Mouse (Mus musculus) MEL (cell line): ENCODE measurements around the gene Hist1h1e. TPM values are rescaled to one million over a fixed set of nuclear protein-coding genes. Genes with fewer than 3 reads are reported as not detected.

Experiments used
- DNase-seq: peaks from one replicate; pipeline ENCODE4 v3.0.0; 2011; ENCODE audit warnings: low read depth, low spot score
- H3K27ac ChIP-seq: 2 replicates; pipeline ENCODE4 v1.5.1; 2012; ENCODE audit warnings: low read depth, mild to moderate bottlenecking, control low read depth, low read length, moderate library complexity; ENCODE audit not compliant: control insufficient read depth
- H3K27me3 ChIP-seq, 2 experiments: fragments of 150-350 bp in 1 of 2; sonication (generic) in 1 of 2; 2 replicates each; pipeline ENCODE4 v1.6.1; 2012; ENCODE audit warnings: low read length in 2 of 2, mild to moderate bottlenecking in 2 of 2, improper control_type of control experiment in 1 of 2, moderate library complexity in 1 of 2; ENCODE audit not compliant: insufficient read depth in 2 of 2, control insufficient read depth in 1 of 2
- H3K36me3 ChIP-seq, 2 experiments: 2 replicates each; pipeline ENCODE4 v1.6.1; 2012 to 2014; ENCODE audit warnings: low read length in 2 of 2, improper control_type of control experiment in 1 of 2, inconsistent platforms in 1 of 2, mild to moderate bottlenecking in 1 of 2; ENCODE audit not compliant: insufficient read depth in 2 of 2, control insufficient read depth in 1 of 2
- H3K4me1 ChIP-seq, 2 experiments: fragments of 150-350 bp in 1 of 2; sonication (generic) in 1 of 2; 2 replicates each; pipeline ENCODE4 v1.6.1; 2012; ENCODE audit warnings: low read length in 2 of 2, improper control_type of control experiment in 1 of 2, mild to moderate bottlenecking in 1 of 2; ENCODE audit not compliant: insufficient read depth in 2 of 2, control insufficient read depth in 1 of 2
- H3K4me3 ChIP-seq, 2 experiments: fragments of 150-350 bp in 1 of 2; sonication (generic) in 1 of 2; 2 replicates each; pipeline ENCODE4 v1.5.1; 2012; ENCODE audit warnings: low read depth in 2 of 2, low read length in 2 of 2, mild to moderate bottlenecking in 2 of 2, moderate library complexity in 2 of 2, control low read depth in 1 of 2, improper control_type of control experiment in 1 of 2; ENCODE audit not compliant: control insufficient read depth in 1 of 2, insufficient read depth in 1 of 2
- H3K79me2 ChIP-seq: 2 replicates; pipeline ENCODE4 v1.6.1; 2012; ENCODE audit warnings: mild to moderate bottlenecking, low read length, moderate library complexity; ENCODE audit not compliant: control insufficient read depth, poor library complexity, insufficient read depth
- H3K9ac ChIP-seq: 2 replicates; pipeline ENCODE4 v1.6.1; 2012; ENCODE audit warnings: low read depth, mild to moderate bottlenecking, control low read depth, low read length, moderate library complexity; ENCODE audit not compliant: control insufficient read depth, poor library complexity, severe bottlenecking
- H3K9me3 ChIP-seq: fragments of 150-350 bp; sonication (generic); replicated peaks from 2 replicates; pipeline ENCODE4 v1.6.1; 2012; ENCODE audit warnings: mild to moderate bottlenecking, low read length, improper control_type of control experiment, moderate library complexity; ENCODE audit not compliant: insufficient read depth
- E2F4 ChIP-seq: IDR thresholded peaks from 2 replicates; pipeline ENCODE4 v1.6.1; 2011; ENCODE audit warnings: low read depth, low read length, improper control_type of control experiment, borderline replicate concordance
- ELF1 ChIP-seq: IDR thresholded peaks from 2 replicates; pipeline ENCODE4 v1.6.1; 2014; ENCODE audit warnings: low read depth, mild to moderate bottlenecking, inconsistent platforms, low read length, improper control_type of control experiment, moderate library complexity
- KAT2A ChIP-seq: conservative IDR thresholded peaks from 2 replicates; pipeline ENCODE4 v1.6.1; 2012; ENCODE audit warnings: low read depth, low read length, improper control_type of control experiment, inconsistent platforms
- MAFK ChIP-seq: IDR thresholded peaks from 2 replicates; pipeline ENCODE4 v1.6.1; 2011; ENCODE audit warnings: low read depth, mild to moderate bottlenecking, low read length, improper control_type of control experiment, borderline replicate concordance
- MXI1 ChIP-seq: IDR thresholded peaks from 2 replicates; pipeline ENCODE4 v1.6.1; 2011; ENCODE audit warnings: mild to moderate bottlenecking, low read depth, low read length, improper control_type of control experiment
- NRF1 ChIP-seq: IDR thresholded peaks from 2 replicates; pipeline ENCODE4 v1.6.1; 2014; ENCODE audit warnings: low read depth, mild to moderate bottlenecking, inconsistent platforms, low read length, improper control_type of control experiment, moderate library complexity; ENCODE audit not compliant: poor library complexity, insufficient read depth, severe bottlenecking
- POLR2AphosphoS5 ChIP-seq: IDR thresholded peaks from 2 replicates; pipeline ENCODE4 v1.6.1; 2012; ENCODE audit warnings: low read depth, borderline replicate concordance, mild to moderate bottlenecking, inconsistent platforms, low read length, moderate library complexity, mixed read lengths
- SMC3 ChIP-seq: IDR thresholded peaks from 2 replicates; pipeline ENCODE4 v1.6.1; 2011; ENCODE audit warnings: low read depth, low read length, improper control_type of control experiment
- TBP ChIP-seq: IDR thresholded peaks from 2 replicates; pipeline ENCODE4 v1.8.0; 2011; ENCODE audit warnings: low read depth, low read length, improper control_type of control experiment
- TCF12 ChIP-seq: IDR thresholded peaks from 2 replicates; pipeline ENCODE4 v1.6.1; 2014; ENCODE audit warnings: low read depth, mild to moderate bottlenecking, inconsistent platforms, low read length, improper control_type of control experiment, moderate library complexity
- UBTF ChIP-seq: IDR thresholded peaks from 2 replicates; pipeline ENCODE4 v1.6.1; 2012; ENCODE audit warnings: low read depth, mild to moderate bottlenecking, inconsistent platforms, low read length, improper control_type of control experiment, moderate library complexity, borderline replicate concordance; ENCODE audit not compliant: insufficient read depth
- polyA plus RNA-seq, 2 experiments: library from polyadenylated mRNA; stranded (reverse) in 1 of 2; unstranded in 1 of 2; fragments of >175 nt in 1 of 2; fragments of >200 nt in 1 of 2; gene quantifications; 2 replicates each; pipeline versions ENCODE4 v1.2.1 to v1.2.4; 2012; ENCODE audit warnings: low replicate concordance in 2 of 2, low read depth in 1 of 2; ENCODE audit not compliant: insufficient read length in 2 of 2, insufficient read depth in 1 of 2, missing spikeins in 1 of 2
- total RNA-seq: library from RNA; depleted of rRNA; stranded (reverse); fragments of 300-350 nt; gene quantifications from 2 replicates; pipeline ENCODE4 v1.2.3, GENCODE M21; 2012

The Hist1h1e gene
- total and polyA plus RNA-seq, 3 experiments: 1.6 to 268 TPM; not detected in 1

- Histone ChIP-seq H3K79me2 (no peaks in the 10 kb centered on the region; the same call in 1 of the 2 replicates), H3K4me1 (peaks cover 0 to 10% of the 10 kb centered on the region in 2 experiments; a peak in 2 of 4 replicates), H3K36me3 (peaks cover 0 to 37% of the 10 kb centered on the region in 2 experiments; a peak in 2 of 4 replicates), H3K27ac (peak overlapping the region; percentile 98), H3K9me3 (no peaks in the 10 kb centered on the region), H3K4me3 (peak overlapping the region; percentile 51 to 60), H3K27me3 (no peaks in the 10 kb centered on the region), H3K9ac (peak overlapping the region; percentile 80)
- peak; percentile 73 for DNase-seq
- no peak for TF ChIP-seq ELF1
- 0 out of 2 replicates have a peak, but pooled peaks have one; percentile 35 for TF ChIP-seq TBP
Observed at GRCm38 (mm10) chr13:23584331-23584730, 38.0 kb downstream of the Hist1h1e start.

DNA sequence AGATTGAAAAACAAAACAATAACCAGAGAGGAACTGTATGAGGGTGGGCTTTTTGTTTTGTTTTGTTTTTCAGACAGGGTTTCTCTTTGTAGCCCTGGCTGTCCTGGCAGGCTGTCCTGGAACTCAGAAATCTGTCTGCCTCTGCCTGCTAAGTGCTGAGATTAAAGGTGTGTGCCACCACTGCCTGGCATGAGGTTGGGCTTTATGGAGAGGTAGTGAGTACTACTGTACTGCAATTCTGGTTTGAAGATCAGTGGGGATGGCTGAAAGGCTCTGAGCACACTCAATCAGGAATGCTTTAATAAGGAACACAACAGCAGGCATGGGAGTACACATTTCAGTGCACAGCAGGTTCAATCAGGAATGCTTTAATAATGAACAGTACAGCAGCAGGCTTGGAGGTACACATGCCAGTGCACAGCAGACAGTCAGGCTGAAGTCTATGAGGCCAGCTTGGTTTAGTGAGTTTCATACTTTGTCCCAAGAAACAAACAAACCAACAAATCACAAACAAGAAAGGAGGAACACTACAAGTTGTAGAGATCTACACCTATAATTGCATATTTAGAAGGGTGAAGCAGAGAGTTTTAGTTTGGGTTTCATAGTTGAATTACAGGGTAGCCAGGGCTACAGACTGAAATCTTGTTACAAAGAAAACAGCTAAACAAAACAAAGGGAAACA is 38.8 kb downstream of the Hist1h1e start:
- H3K4me3 ChIP-seq: no peak overlapping the region
- H3K36me3 ChIP-seq: peaks cover 0 to 40% of the 10 kb centered on the region in 2 experiments; a peak in 2 of 4 replicates
- H3K79me2 ChIP-seq: no peaks in the 10 kb centered on the region; the same call in 1 of the 2 replicates
- TF ChIP-seq MAFK (no peak), MXI1 (no peak), UBTF (no peak), NRF1 (no peak), POLR2AphosphoS5 (no peak), E2F4 (no peak), KAT2A (no peak), TCF12 (no peak), SMC3 (no peak)
- peaks cover 0 to 10% of the 10 kb centered on the region in 2 experiments; a peak in 2 of 4 replicates for H3K4me1 ChIP-seq
- peak overlapping the region; percentile 80 for H3K9ac ChIP-seq
- H3K27me3 ChIP-seq: no peaks in the 10 kb centered on the region
- DNase-seq: peak; percentile 50
- H3K9me3 ChIP-seq: no peaks in the 10 kb centered on the region
- H3K27ac ChIP-seq: peak overlapping the region; percentile 83
